Mouse (Mus musculus) stomach, embryonic 16.5 days (tissue): ENCODE measurements around the gene Grip1. TPM values are rescaled to one million over a fixed set of nuclear protein-coding genes. Genes with fewer than 3 reads are reported as not detected.

ENCODE experiments used
- ATAC-seq: fragments of 200-750 bp; cut with Nextera tagmentation; 2 replicates; pipeline ENCODE4 v1.8.0; 2017; ENCODE audit warnings: moderate number of reproducible peaks, moderate TSS enrichment; ENCODE audit not compliant: insufficient read depth, low FRiP score
- H3K27ac ChIP-seq: fragments of 300-500 bp; sonication (generic); 2 replicates; pipeline ENCODE4 v1.5.1; 2014; ENCODE audit warnings: low read length
- H3K27me3 ChIP-seq: fragments of 300-500 bp; sonication (generic); 2 replicates; pipeline ENCODE4 v1.6.1; 2014; ENCODE audit warnings: low read length, control low read depth, mixed read lengths; ENCODE audit not compliant: control insufficient read depth, insufficient read depth
- H3K36me3 ChIP-seq: fragments of 300-500 bp; sonication (generic); 2 replicates; pipeline ENCODE4 v1.6.1; 2014; ENCODE audit warnings: low read length; ENCODE audit not compliant: control insufficient read depth, insufficient read depth
- H3K4me1 ChIP-seq: fragments of 300-500 bp; sonication (generic); 2 replicates; pipeline ENCODE4 v1.6.1; 2014; ENCODE audit warnings: low read length, control low read depth, mixed read lengths; ENCODE audit not compliant: control insufficient read depth, insufficient read depth
- H3K4me2 ChIP-seq: fragments of 300-500 bp; sonication (generic); 2 replicates; pipeline ENCODE4 v1.6.1; 2014; ENCODE audit warnings: low read depth, low read length, mixed read lengths
- H3K4me3 ChIP-seq: fragments of 300-500 bp; sonication (generic); replicated peaks from 2 replicates; pipeline ENCODE4 v1.5.1; 2014; ENCODE audit warnings: mild to moderate bottlenecking, low read length
- H3K9ac ChIP-seq: fragments of 300-500 bp; sonication (generic); 2 replicates; pipeline ENCODE4 v1.6.1; 2014; ENCODE audit warnings: low read length
- H3K9me3 ChIP-seq: fragments of 300-500 bp; sonication (generic); replicated peaks from 2 replicates; pipeline ENCODE4 v1.6.1; 2016; ENCODE audit warnings: low read length, control low read depth; ENCODE audit not compliant: control insufficient read depth
- WGBS: fragments of 180-500 bp; shearing (Covaris S2); extraction: QIAGEN DNeasy Blood & Tissue Kit; methylation state at CpG from one replicate; pipeline ENCODE4 v1.1.7; 2014; 5-methylcytosine and 5-hydroxymethylcytosine counted together
- polyA plus RNA-seq: library from polyadenylated mRNA; unstranded; fragments of >200 nt; fragmentation: Nextera tagmentation; extraction: Ambion mirVana; gene quantifications from 2 replicates; pipeline ENCODE4 v1.2.1, GENCODE M21; 2015

Gene Grip1
- polyA plus RNA-seq, 1 experiment from 2014 or later, result 1.8 TPM

DNA sequence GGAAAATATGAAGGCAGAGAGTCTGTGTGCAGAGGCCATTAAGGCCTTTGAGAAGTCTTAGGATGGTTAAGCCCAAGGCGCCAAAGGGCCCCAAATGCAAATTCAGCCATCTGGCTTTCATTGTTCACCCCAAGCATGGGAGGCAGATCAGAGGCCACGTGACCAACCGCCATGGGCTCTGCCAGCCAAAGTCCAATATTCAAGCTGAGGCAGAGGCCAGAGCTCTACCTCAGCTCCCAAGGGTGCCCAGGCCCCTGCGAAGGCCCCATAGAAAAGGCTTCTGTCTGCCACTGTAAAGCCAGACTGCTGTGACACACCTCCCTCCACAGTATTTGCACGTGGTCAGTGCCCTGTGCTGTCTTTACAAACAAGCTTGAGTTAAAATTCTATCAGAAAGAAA, 158.4 kb downstream of the Grip1 start:
- Histone ChIP-seq H3K36me3 (no peaks in the 10 kb centered on the region), H3K9me3 (no peaks in the 10 kb centered on the region), H3K27me3 (no peaks in the 10 kb centered on the region), H3K27ac (no peak overlapping the region), H3K4me1 (peaks cover 14% of the 10 kb centered on the region), H3K4me3 (no peak overlapping the region), H3K9ac (no peak overlapping the region), H3K4me2 (no peak overlapping the region)
- 87% methylated on average over 5 of the region's 5 CpGs for WGBS
- no peak for ATAC-seq

GRCm38 (mm10) chr10:119614726-119615125, 161.1 kb downstream of the Grip1 start:
- peak overlapping the region; percentile 61 for H3K27ac ChIP-seq
- H3K36me3 ChIP-seq, result no peaks in the 10 kb centered on the region
- H3K9me3 ChIP-seq, result no peaks in the 10 kb centered on the region
- ATAC-seq, result no peak
- peaks cover 14% of the 10 kb centered on the region for H3K4me1 ChIP-seq
- no peaks in the 10 kb centered on the region for H3K27me3 ChIP-seq
- H3K4me3 ChIP-seq, result peak overlapping the region; percentile 28
- WGBS, result 33% methylated on average over 7 of the region's 7 CpGs
- H3K9ac ChIP-seq, result no peak overlapping the region
- peak overlapping the region; percentile 51 for H3K4me2 ChIP-seq

DNA sequence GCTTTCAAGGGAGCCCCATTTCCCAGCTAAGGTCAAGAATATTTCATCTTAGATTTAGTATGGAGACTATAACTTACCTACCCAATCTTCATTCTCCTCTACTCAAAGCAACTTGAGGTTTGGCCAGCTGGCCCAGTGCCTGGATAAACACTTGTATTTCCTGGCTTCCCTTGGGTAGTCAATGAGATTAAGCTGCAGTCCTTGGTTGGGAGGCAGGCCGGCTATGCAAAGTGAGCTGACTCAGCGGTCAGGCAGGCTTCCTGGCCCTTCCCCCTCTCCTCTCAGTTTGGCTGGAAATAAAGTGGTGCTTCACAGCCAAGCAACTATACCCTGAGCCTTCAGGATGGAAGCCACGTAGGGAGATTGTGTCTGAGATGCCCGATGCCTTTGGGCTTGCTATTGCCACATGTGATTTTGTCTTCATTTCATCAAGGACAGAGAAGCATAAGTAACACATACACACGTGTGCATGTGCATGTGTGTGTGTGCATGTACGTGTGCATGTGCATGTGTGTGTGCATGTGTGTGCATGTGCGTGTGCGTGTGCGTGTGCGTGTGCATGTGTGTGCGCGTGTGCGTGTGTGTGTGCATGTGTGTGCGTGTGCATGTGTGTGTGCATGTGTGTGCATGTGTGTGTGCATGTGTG, 161.7 kb downstream of the Grip1 start:
- peak overlapping the region; percentile 51 for H3K4me2 ChIP-seq
- peak overlapping the region; percentile 61 for H3K27ac ChIP-seq
- no peaks in the 10 kb centered on the region for H3K27me3 ChIP-seq
- no peaks in the 10 kb centered on the region for H3K9me3 ChIP-seq
- 67% methylated on average over 14 of the region's 14 CpGs for WGBS
- ATAC-seq, result peak; percentile 93
- H3K9ac ChIP-seq, result no peak overlapping the region
- no peak overlapping the region for H3K4me3 ChIP-seq
- H3K36me3 ChIP-seq, result no peaks in the 10 kb centered on the region
- peaks cover 14% of the 10 kb centered on the region for H3K4me1 ChIP-seq

DNA sequence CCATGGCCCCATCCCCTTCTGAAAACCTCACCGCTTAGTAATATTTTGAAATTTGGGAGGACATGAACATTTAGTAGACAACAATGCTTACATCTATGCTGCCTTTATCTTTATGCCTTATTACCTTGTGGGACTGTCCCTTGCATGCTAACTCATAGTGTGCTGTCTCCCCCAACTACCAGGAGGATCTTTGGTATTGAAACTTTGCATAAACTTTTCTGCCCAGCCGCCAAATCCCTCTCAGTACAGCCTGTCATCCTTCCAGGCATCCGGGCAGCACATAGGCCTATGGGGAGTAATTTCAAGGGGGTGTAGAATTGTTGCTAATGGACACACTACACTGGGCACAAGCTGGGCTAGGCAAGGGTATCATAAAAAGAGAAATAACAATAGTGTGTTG, 162.4 kb downstream of the Grip1 start:
- WGBS, result 77% methylated on average over 3 of the region's 3 CpGs

GRCm38 (mm10) chr10:119628656-119629055, 175.0 kb downstream of the Grip1 start:
- Histone ChIP-seq H3K4me3 (no peak overlapping the region), H3K27ac (no peak overlapping the region), H3K27me3 (no peaks in the 10 kb centered on the region), H3K4me1 (no peaks in the 10 kb centered on the region), H3K9ac (no peak overlapping the region), H3K36me3 (no peaks in the 10 kb centered on the region), H3K4me2 (no peak overlapping the region), H3K9me3 (no peaks in the 10 kb centered on the region)
- 73% methylated on average over 4 of the region's 4 CpGs for WGBS
- no peak for ATAC-seq

More for the DNA sequence above, 162.4 kb downstream of the Grip1 start:
- H3K9ac ChIP-seq, result no peak overlapping the region
- H3K4me3 ChIP-seq, result no peak overlapping the region
- no peak for ATAC-seq
- H3K36me3 ChIP-seq, result no peaks in the 10 kb centered on the region
- H3K9me3 ChIP-seq, result no peaks in the 10 kb centered on the region
- H3K4me1 ChIP-seq, result peaks cover 14% of the 10 kb centered on the region
- no peak overlapping the region for H3K4me2 ChIP-seq
- H3K27ac ChIP-seq, result no peak overlapping the region
- H3K27me3 ChIP-seq, result no peaks in the 10 kb centered on the region

GRCm38 (mm10) chr10:119630401-119630800, 176.8 kb downstream of the Grip1 start:
- Histone ChIP-seq H3K9me3 (no peaks in the 10 kb centered on the region), H3K27me3 (no peaks in the 10 kb centered on the region), H3K4me1 (no peaks in the 10 kb centered on the region), H3K27ac (no peak overlapping the region), H3K36me3 (no peaks in the 10 kb centered on the region), H3K9ac (no peak overlapping the region), H3K4me2 (no peak overlapping the region), H3K4me3 (no peak overlapping the region)
- WGBS, result 73% methylated on average over 5 of the region's 5 CpGs
- no peak for ATAC-seq

GRCm38 (mm10) chr10:119631966-119632365, 178.3 kb downstream of the Grip1 start:
- 54% methylated on average over 9 of the region's 9 CpGs for WGBS
- Histone ChIP-seq H3K9ac (no peak overlapping the region), H3K36me3 (no peaks in the 10 kb centered on the region), H3K27ac (no peak overlapping the region), H3K27me3 (no peaks in the 10 kb centered on the region), H3K4me2 (no peak overlapping the region), H3K4me3 (no peak overlapping the region), H3K4me1 (no peaks in the 10 kb centered on the region), H3K9me3 (no peaks in the 10 kb centered on the region)
- ATAC-seq, result no peak

- no peaks in the 10 kb centered on the region for H3K9me3 ChIP-seq
- no peaks in the 10 kb centered on the region for H3K27me3 ChIP-seq
- no peaks in the 10 kb centered on the region for H3K36me3 ChIP-seq
- peak overlapping the region; percentile 6; the same call in 1 of the 2 replicates for H3K27ac ChIP-seq
- peak; percentile 85; the same call in 1 of the 2 replicates for ATAC-seq
- no peaks in the 10 kb centered on the region for H3K4me1 ChIP-seq
- WGBS, result 54% methylated on average over 6 of the region's 6 CpGs
- peak overlapping the region; percentile 22; the same call in 1 of the 2 replicates for H3K4me3 ChIP-seq
- peak overlapping the region; percentile 26; the same call in 1 of the 2 replicates for H3K4me2 ChIP-seq
- H3K9ac ChIP-seq, result no peak overlapping the region
Measured at GRCm38 (mm10) chr10:119634544-119634943, 180.9 kb downstream of the Grip1 start.

- no peaks in the 10 kb centered on the region for H3K36me3 ChIP-seq
- WGBS, result 70% methylated on average over 10 of the region's 10 CpGs
- no peaks in the 10 kb centered on the region for H3K4me1 ChIP-seq
- ATAC-seq, result no peak
- H3K27ac ChIP-seq, result no peak overlapping the region
- H3K4me2 ChIP-seq, result no peak overlapping the region
- H3K4me3 ChIP-seq, result no peak overlapping the region
- H3K9ac ChIP-seq, result no peak overlapping the region
- no peaks in the 10 kb centered on the region for H3K27me3 ChIP-seq
- H3K9me3 ChIP-seq, result no peaks in the 10 kb centered on the region
Measured at GRCm38 (mm10) chr10:119640534-119640933, 186.9 kb downstream of the Grip1 start.
